Mouse (Mus musculus): Measurements from ENCODE around the gene Fbxl15. TPM values are rescaled to one million over a fixed set of nuclear protein-coding genes. Genes with fewer than 3 reads are reported as not detected.
A peak's percentile ranks its signal among the peaks of the same experiment; 100 is the strongest.

Gene Fbxl15
- polyA plus RNA-seq, 1 experiment from 2014 or later: 12.6 TPM

- H3K4me3 ChIP-seq (ENCODE audit: low read depth, low read length): peak overlapping the region; percentile 59
- DNase-seq (no peak), ATAC-seq (ENCODE audit: insufficient read depth) (no peak; the same call in 1 of the 2 replicates)
- peak overlapping the region; percentile 65 for H3K4me2 ChIP-seq
- H3K27ac ChIP-seq (ENCODE audit: low read depth): peak overlapping the region; percentile 25; the same call in 1 of the 2 replicates
- no peaks in the 10 kb centered on the region for H3K9me3 ChIP-seq (ENCODE audit: low read depth, low read length)
- 55% methylated on average over 6 of the region's 6 CpGs for WGBS
- H3K4me1 ChIP-seq (ENCODE audit: insufficient read depth): peaks cover 3% of the 10 kb centered on the region; the same call in 1 of the 2 replicates
- no peak for TF ChIP-seq CTCF (IDR thresholded peaks at IDR 0.05; ENCODE audit: low read depth)
- no peak overlapping the region for H3K9ac ChIP-seq
- no peaks in the 10 kb centered on the region for H3K27me3 ChIP-seq (ENCODE audit: insufficient read depth, low read length)
- no peaks in the 10 kb centered on the region for H3K36me3 ChIP-seq (ENCODE audit: insufficient read depth)
Measured at GRCm38 (mm10) chr19:46338942-46339286, 10.9 kb downstream of the Fbxl15 start.

GRCm38 (mm10) chr19:46339287-46339971 is 11.4 kb downstream of the Fbxl15 start:
- TF ChIP-seq CTCF (IDR thresholded peaks at IDR 0.05; ENCODE audit: low read depth): no peak
- H3K36me3 ChIP-seq (ENCODE audit: insufficient read depth): no peaks in the 10 kb centered on the region
- H3K4me2 ChIP-seq: peak overlapping the region; percentile 65
- no peaks in the 10 kb centered on the region for H3K9me3 ChIP-seq (ENCODE audit: low read depth, low read length)
- no peak overlapping the region for H3K9ac ChIP-seq
- no peaks in the 10 kb centered on the region for H3K27me3 ChIP-seq (ENCODE audit: insufficient read depth, low read length)
- 59% methylated on average over 7 of the region's 7 CpGs for WGBS
- ATAC-seq (ENCODE audit: insufficient read depth) (0 out of 2 replicates have a peak, but pooled peaks have one; percentile 5), DNase-seq (no peak)
- peak overlapping the region; percentile 25 for H3K27ac ChIP-seq (ENCODE audit: low read depth)
- H3K4me1 ChIP-seq (ENCODE audit: insufficient read depth): peaks cover 3% of the 10 kb centered on the region; the same call in 1 of the 2 replicates
- no peak overlapping the region for H3K4me3 ChIP-seq (ENCODE audit: low read depth, low read length)

GRCm38 (mm10) chr19:46344710-46345419 is 16.9 kb downstream of the Fbxl15 start:
- no peak for TF ChIP-seq CTCF (IDR thresholded peaks at IDR 0.05; ENCODE audit: low read depth)
- ATAC-seq (ENCODE audit: insufficient read depth) (no peak), DNase-seq (no peak)
- 15% methylated on average over 7 of the region's 7 CpGs for WGBS
- no peaks in the 10 kb centered on the region for H3K9me3 ChIP-seq (ENCODE audit: low read depth, low read length)
- 0 out of 2 replicates have a peak, but pooled peaks cover 4% of the 10 kb centered on the region for H3K4me1 ChIP-seq (ENCODE audit: insufficient read depth)
- no peak overlapping the region for H3K9ac ChIP-seq
- no peak overlapping the region for H3K27ac ChIP-seq (ENCODE audit: low read depth)
- no peaks in the 10 kb centered on the region for H3K36me3 ChIP-seq (ENCODE audit: insufficient read depth)
- H3K27me3 ChIP-seq (ENCODE audit: insufficient read depth, low read length): no peaks in the 10 kb centered on the region
- H3K4me3 ChIP-seq (ENCODE audit: low read depth, low read length): no peak overlapping the region
- no peak overlapping the region for H3K4me2 ChIP-seq

GRCm38 (mm10) chr19:46347146-46347545 is 19.2 kb downstream of the Fbxl15 start:
- DNase-seq (no peak), ATAC-seq (ENCODE audit: insufficient read depth) (no peak)
- Histone ChIP-seq H3K36me3 (ENCODE audit: insufficient read depth) (no peaks in the 10 kb centered on the region), H3K4me1 (ENCODE audit: insufficient read depth) (0 out of 2 replicates have a peak, but pooled peaks cover 4% of the 10 kb centered on the region), H3K27ac (ENCODE audit: low read depth) (no peak overlapping the region), H3K4me2 (no peak overlapping the region), H3K27me3 (ENCODE audit: insufficient read depth, low read length) (no peaks in the 10 kb centered on the region), H3K9me3 (ENCODE audit: low read depth, low read length) (no peaks in the 10 kb centered on the region), H3K4me3 (ENCODE audit: low read depth, low read length) (no peak overlapping the region), H3K9ac (no peak overlapping the region)
- no peak for TF ChIP-seq CTCF (IDR thresholded peaks at IDR 0.05; ENCODE audit: low read depth)
- 97% methylated on average over 1 of the region's 1 CpGs for WGBS

- no peak for TF ChIP-seq CTCF (IDR thresholded peaks at IDR 0.05; ENCODE audit: low read depth)
- ATAC-seq (ENCODE audit: insufficient read depth): peak; percentile 15; the same call in 1 of the 2 replicates
- no peaks in the 10 kb centered on the region for H3K27me3 ChIP-seq (ENCODE audit: insufficient read depth, low read length)
- peak overlapping the region; percentile 94 for H3K4me2 ChIP-seq
- H3K9me3 ChIP-seq (ENCODE audit: low read depth, low read length): no peaks in the 10 kb centered on the region
- H3K36me3 ChIP-seq (ENCODE audit: insufficient read depth): no peaks in the 10 kb centered on the region
- peak overlapping the region; percentile 74 for H3K9ac ChIP-seq
- H3K4me1 ChIP-seq (ENCODE audit: insufficient read depth): 0 out of 2 replicates have a peak, but pooled peaks cover 4% of the 10 kb centered on the region
- peak overlapping the region; percentile 77; the same call in 1 of the 2 replicates for H3K27ac ChIP-seq (ENCODE audit: low read depth)
- peak overlapping the region; percentile 65 for H3K4me3 ChIP-seq (ENCODE audit: low read depth, low read length)
- peak; percentile 73 for DNase-seq
- WGBS: 26% methylated on average over 14 of the region's 14 CpGs
Measured at GRCm38 (mm10) chr19:46347936-46348668, 20.1 kb downstream of the Fbxl15 start.

GRCm38 (mm10) chr19:46348761-46349458 is 20.9 kb downstream of the Fbxl15 start:
- under 1% methylated on average over 72 of the region's 78 CpGs for WGBS
- H3K4me1 ChIP-seq (ENCODE audit: insufficient read depth): 0 out of 2 replicates have a peak, but pooled peaks cover 4% of the 10 kb centered on the region
- no peaks in the 10 kb centered on the region for H3K9me3 ChIP-seq (ENCODE audit: low read depth, low read length)
- TF ChIP-seq CTCF (IDR thresholded peaks at IDR 0.05; ENCODE audit: low read depth): no peak
- H3K4me3 ChIP-seq (ENCODE audit: low read depth, low read length): peak overlapping the region; percentile 65
- peak overlapping the region; percentile 94 for H3K4me2 ChIP-seq
- peak overlapping the region; percentile 77 for H3K27ac ChIP-seq (ENCODE audit: low read depth)
- peak; percentile 85 for DNase-seq
- no peaks in the 10 kb centered on the region for H3K27me3 ChIP-seq (ENCODE audit: insufficient read depth, low read length)
- peak; percentile 87 for ATAC-seq (ENCODE audit: insufficient read depth)
- peak overlapping the region; percentile 74 for H3K9ac ChIP-seq
- H3K36me3 ChIP-seq (ENCODE audit: insufficient read depth): no peaks in the 10 kb centered on the region

All from lung, embryonic 14.5 days (tissue).